Mouse (Mus musculus) lung, embryonic 14.5 days (tissue): ENCODE measurements around the gene Pitpna. TPM values are rescaled to one million over a fixed set of nuclear protein-coding genes. Genes with fewer than 3 reads are reported as not detected.

Experiments used
- ATAC-seq: fragments of 200-750 bp; cut with Nextera tagmentation; 2 replicates; pipeline ENCODE4 v1.8.0; 2017; ENCODE audit warnings: mild to moderate bottlenecking, moderate TSS enrichment, moderate library complexity; ENCODE audit not compliant: insufficient read depth
- DNase-seq: peaks from one replicate; pipeline ENCODE4 v3.0.0-alpha.2; 2015
- H3K27ac ChIP-seq: fragments of 300-500 bp; sonication (generic); 2 replicates; pipeline ENCODE4 v1.5.1; 2014; ENCODE audit warnings: low read depth, mild to moderate bottlenecking, moderate library complexity
- H3K27me3 ChIP-seq: fragments of 300-500 bp; sonication (generic); 2 replicates; pipeline ENCODE4 v1.6.1; 2014; ENCODE audit warnings: low read length, control low read depth; ENCODE audit not compliant: insufficient read depth
- H3K36me3 ChIP-seq: fragments of 300-500 bp; sonication (generic); 2 replicates; pipeline ENCODE4 v1.6.1; 2014; ENCODE audit warnings: control low read depth; ENCODE audit not compliant: insufficient read depth
- H3K4me1 ChIP-seq: fragments of 300-500 bp; sonication (generic); 2 replicates; pipeline ENCODE4 v1.6.1; 2014; ENCODE audit warnings: antibody characterized with exemption, control low read depth; ENCODE audit not compliant: insufficient read depth
- H3K4me2 ChIP-seq: fragments of 300-500 bp; sonication (generic); 2 replicates; pipeline ENCODE4 v1.6.1; 2014; ENCODE audit warnings: mild to moderate bottlenecking
- H3K4me3 ChIP-seq: fragments of 300-500 bp; sonication (generic); 2 replicates; pipeline ENCODE4 v1.5.1; 2014; ENCODE audit warnings: low read depth, low read length
- H3K9ac ChIP-seq: fragments of 300-500 bp; sonication (generic); 2 replicates; pipeline ENCODE4 v1.6.1; 2014
- H3K9me3 ChIP-seq: fragments of 300-500 bp; sonication (generic); 2 replicates; pipeline ENCODE4 v1.6.1; 2016; ENCODE audit warnings: low read depth, low read length, control low read depth
- CTCF ChIP-seq: IDR thresholded peaks from 2 replicates; pipeline ENCODE4 v1.5.1; 2016; ENCODE audit warnings: antibody characterized with exemption, low read depth
- WGBS: fragments of 180-500 bp; shearing (Covaris S2); extraction: QIAGEN DNeasy Blood & Tissue Kit; methylation state at CpG from one replicate; pipeline ENCODE4 v1.1.7; 2014; 5-methylcytosine and 5-hydroxymethylcytosine counted together
- polyA plus RNA-seq: library from polyadenylated mRNA; unstranded; fragments of >200 nt; fragmentation: Nextera tagmentation; extraction: Ambion mirVana; gene quantifications from 2 replicates; pipeline ENCODE4 v1.2.1, GENCODE M21; 2014

The Pitpna gene
- polyA plus RNA-seq, 1 experiment from 2014 or later: 89.6 TPM

- ATAC-seq (no peak), DNase-seq (no peak)
- Histone ChIP-seq H3K4me1 (no peaks in the 10 kb centered on the region), H3K27me3 (no peaks in the 10 kb centered on the region), H3K27ac (no peak overlapping the region; the same call in 1 of the 2 replicates), H3K36me3 (no peaks in the 10 kb centered on the region), H3K4me2 (no peak overlapping the region), H3K9ac (no peak overlapping the region), H3K9me3 (no peaks in the 10 kb centered on the region), H3K4me3 (no peak overlapping the region)
- WGBS: 67% methylated on average over 3 of the region's 3 CpGs
- TF ChIP-seq CTCF: no peak
Measured at GRCm38 (mm10) chr11:75634801-75635200, 46.9 kb downstream of the Pitpna start.

DNA sequence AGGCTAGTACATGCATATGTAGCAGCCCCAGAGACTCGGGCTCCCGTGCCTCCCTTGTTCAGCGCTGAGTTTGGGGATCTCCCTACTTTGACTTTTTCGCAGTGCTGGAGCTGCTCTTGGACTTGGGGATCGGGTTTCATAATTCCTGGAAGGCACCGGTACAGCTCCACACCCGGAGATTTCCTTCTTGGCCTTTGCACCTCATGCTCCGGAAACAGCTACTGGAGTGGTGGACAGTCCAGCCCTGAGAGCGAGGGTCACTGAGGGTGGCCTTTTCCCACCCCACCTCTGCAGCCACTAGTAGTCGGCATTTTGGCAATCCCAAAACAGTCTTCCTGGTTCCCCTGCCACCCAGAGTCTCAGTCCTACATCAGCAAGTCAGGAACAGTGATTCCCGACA is 47.4 kb downstream of the Pitpna start:
- Histone ChIP-seq H3K9me3 (no peaks in the 10 kb centered on the region), H3K36me3 (no peaks in the 10 kb centered on the region), H3K9ac (no peak overlapping the region), H3K27ac (no peak overlapping the region; the same call in 1 of the 2 replicates), H3K4me3 (no peak overlapping the region), H3K4me2 (no peak overlapping the region), H3K4me1 (no peaks in the 10 kb centered on the region), H3K27me3 (no peaks in the 10 kb centered on the region)
- no peak for TF ChIP-seq CTCF
- ATAC-seq: no peak
- no peak for DNase-seq
- WGBS: 44% methylated on average over 11 of the region's 11 CpGs

DNA sequence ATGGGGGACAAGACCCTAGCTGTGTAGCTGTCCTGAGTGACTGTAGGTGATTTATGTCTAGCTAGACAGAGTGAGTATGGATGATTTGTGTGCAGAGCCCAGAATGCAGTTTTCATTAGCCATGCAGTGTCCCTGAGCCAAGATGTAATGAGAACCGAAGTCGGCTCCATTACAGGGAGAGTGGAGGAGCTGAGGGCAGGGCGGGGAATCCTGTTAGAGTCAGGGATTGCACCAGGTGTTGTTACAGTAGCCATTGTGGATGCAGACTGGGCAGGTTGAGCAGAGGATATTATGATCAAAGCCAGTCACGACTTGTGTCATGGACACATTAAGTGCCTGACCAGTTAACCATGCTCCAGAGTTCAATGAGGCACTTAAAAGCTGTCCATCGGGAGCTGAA is 55.4 kb downstream of the Pitpna start:
- TF ChIP-seq CTCF: no peak
- no peaks in the 10 kb centered on the region for H3K36me3 ChIP-seq
- no peak for DNase-seq
- no peak for ATAC-seq
- H3K9ac ChIP-seq: no peak overlapping the region
- no peaks in the 10 kb centered on the region for H3K27me3 ChIP-seq
- H3K4me3 ChIP-seq: no peak overlapping the region
- H3K4me2 ChIP-seq: no peak overlapping the region
- no peaks in the 10 kb centered on the region for H3K4me1 ChIP-seq
- WGBS: 71% methylated on average over 5 of the region's 5 CpGs
- H3K27ac ChIP-seq: no peak overlapping the region
- H3K9me3 ChIP-seq: no peaks in the 10 kb centered on the region

GRCm38 (mm10) chr11:75644684-75645083 is 56.8 kb downstream of the Pitpna start:
- DNase-seq (no peak), ATAC-seq (no peak)
- no peak for TF ChIP-seq CTCF
- H3K9me3 ChIP-seq: no peaks in the 10 kb centered on the region
- no peaks in the 10 kb centered on the region for H3K36me3 ChIP-seq
- no peak overlapping the region for H3K9ac ChIP-seq
- no peak overlapping the region for H3K4me3 ChIP-seq
- 75% methylated on average over 9 of the region's 9 CpGs for WGBS
- no peak overlapping the region for H3K27ac ChIP-seq
- no peak overlapping the region for H3K4me2 ChIP-seq
- H3K27me3 ChIP-seq: no peaks in the 10 kb centered on the region
- H3K4me1 ChIP-seq: no peaks in the 10 kb centered on the region

DNA sequence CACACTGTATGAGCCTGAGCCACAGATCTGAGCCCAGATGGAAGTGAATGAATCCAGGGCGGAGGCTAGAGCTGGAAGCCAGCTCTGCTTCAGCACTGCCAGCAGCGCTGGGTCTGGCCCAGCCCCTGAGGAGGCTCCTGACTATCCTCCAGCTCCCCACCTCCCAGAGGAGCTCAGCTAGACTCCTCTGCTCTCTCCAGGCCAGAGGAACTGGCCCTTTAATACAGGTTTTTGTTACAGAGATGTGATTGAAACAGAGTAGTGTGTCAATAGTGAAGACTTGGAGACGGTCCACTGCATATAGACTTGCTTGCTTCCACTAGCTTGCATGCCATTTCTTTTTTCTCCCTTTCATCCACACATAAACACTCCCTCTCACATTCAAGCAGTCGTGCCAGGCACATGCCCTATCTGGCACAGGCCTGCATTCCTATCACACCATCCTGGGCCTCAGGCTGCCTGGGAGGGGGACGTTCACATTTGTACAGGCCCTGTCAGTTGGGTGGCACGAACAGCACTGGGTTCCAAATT is 59.8 kb downstream of the Pitpna start:
- DNase-seq (peak; percentile 13), ATAC-seq (no peak)
- H3K9me3 ChIP-seq: no peaks in the 10 kb centered on the region
- WGBS: 58% methylated on average over 6 of the region's 6 CpGs
- H3K9ac ChIP-seq: no peak overlapping the region
- TF ChIP-seq CTCF: no peak
- no peaks in the 10 kb centered on the region for H3K36me3 ChIP-seq
- H3K4me2 ChIP-seq: no peak overlapping the region
- H3K27me3 ChIP-seq: no peaks in the 10 kb centered on the region
- H3K4me1 ChIP-seq: peaks cover 11% of the 10 kb centered on the region; the same call in 1 of the 2 replicates
- no peak overlapping the region for H3K27ac ChIP-seq
- no peak overlapping the region for H3K4me3 ChIP-seq

GRCm38 (mm10) chr11:75649155-75649561 is 61.3 kb downstream of the Pitpna start:
- WGBS: 66% methylated on average over 4 of the region's 4 CpGs
- Histone ChIP-seq H3K9ac (no peak overlapping the region), H3K4me2 (no peak overlapping the region), H3K27ac (peak overlapping the region; percentile 61), H3K27me3 (0 out of 2 replicates have a peak, but pooled peaks cover 3% of the 10 kb centered on the region), H3K4me3 (no peak overlapping the region), H3K4me1 (peaks cover 20% of the 10 kb centered on the region), H3K9me3 (no peaks in the 10 kb centered on the region), H3K36me3 (no peaks in the 10 kb centered on the region)
- DNase-seq (peak; percentile 47), ATAC-seq (no peak)
- no peak for TF ChIP-seq CTCF

DNA sequence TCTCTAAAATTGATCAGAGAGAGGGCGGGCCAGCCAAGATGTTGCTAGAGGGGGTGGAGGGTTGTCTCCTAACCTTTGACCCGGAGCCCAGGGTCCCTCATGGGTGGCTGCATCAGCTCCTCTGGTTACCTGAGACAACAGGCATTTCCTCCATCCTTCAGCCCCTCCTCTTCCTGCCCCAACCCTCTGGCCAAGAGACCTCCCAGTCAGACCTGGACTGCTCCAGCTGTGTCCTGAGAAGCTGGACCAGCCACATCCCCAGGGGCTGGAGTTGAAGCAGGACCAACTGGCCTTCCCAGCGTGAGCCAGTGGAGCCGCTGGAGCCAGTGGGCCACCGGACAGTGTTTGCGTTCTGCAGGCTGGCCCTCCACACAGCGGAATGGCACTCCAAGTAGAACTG is 62.4 kb downstream of the Pitpna start, which contains the start of gene Myo1c:
TSS of gene Myo1c (plus strand) at position 194 of the 400 bp plus-strand sequence.
- Histone ChIP-seq H3K27me3 (0 out of 2 replicates have a peak, but pooled peaks cover 3% of the 10 kb centered on the region), H3K9me3 (no peaks in the 10 kb centered on the region), H3K36me3 (no peaks in the 10 kb centered on the region), H3K9ac (peak within 1 kb of the TSS; percentile 88), H3K27ac (peak within 1 kb of the TSS; percentile 91), H3K4me3 (peak within 1 kb of the TSS; percentile 74), H3K4me2 (peak within 1 kb of the TSS; percentile 89), H3K4me1 (peaks cover 29% of the 10 kb centered on the region)
- ATAC-seq (no peak), DNase-seq (peak; percentile 11)
- TF ChIP-seq CTCF: no peak
- 71% methylated on average over 7 of the region's 7 CpGs for WGBS
